Comparison of ENCODE assay signal across 21 mouse cellular contexts in genomic region chr1:74524746-74525145, GRCm38 (mm10). TPM values are rescaled to one million over a fixed set of nuclear protein-coding genes. Genes with fewer than 3 reads are reported as not detected.
"Had no signal": no experiment of that assay in that cellular context is flagged by ENCODE, and none has a peak within 500 bp of the region (broad histone marks: within the 10 kb centered on the region; RNA-seq: fewer than 3 reads in every experiment).

No protein-coding gene starts in this region.

- ATAC-seq: midbrain, embryonic 16.5 days had no signal

- H3K9ac ChIP-seq: lung, embryonic 14.5 days; midbrain, embryonic 12.5 days; neural tube, embryonic 13.5 days; neural tube, embryonic 15.5 days had no signal

- DNase-seq: lung, embryonic 14.5 days; lung, postnatal 10 days; lung, postnatal 4 days; midbrain, embryonic 14.5 days; retina, postnatal 1 day; right cerebral cortex, adult 18-20 months; right cerebral cortex, postnatal 25 days; right cerebral cortex, postnatal 4 days; spleen, adult 18-20 months; thymus, adult 18-20 months; thymus, postnatal 14 days; thymus, postnatal 36 days had no signal

- H3K4me2 ChIP-seq: lung, embryonic 14.5 days; midbrain, embryonic 12.5 days; neural tube, embryonic 13.5 days; neural tube, embryonic 15.5 days had no signal

- H3K27ac ChIP-seq: midbrain, embryonic 10.5 days; midbrain, embryonic 12.5 days; neural tube, embryonic 13.5 days; neural tube, embryonic 15.5 days had no signal

- H3K4me1 ChIP-seq: midbrain, embryonic 10.5 days; midbrain, embryonic 12.5 days; neural tube, embryonic 13.5 days; neural tube, embryonic 15.5 days had no signal

- H3K27me3 ChIP-seq: midbrain, embryonic 12.5 days; neural tube, embryonic 13.5 days; neural tube, embryonic 15.5 days had no signal

- H3K9me3 ChIP-seq: midbrain, embryonic 10.5 days; midbrain, embryonic 12.5 days; neural tube, embryonic 13.5 days; neural tube, embryonic 15.5 days had no signal

- H3K4me3 ChIP-seq: midbrain, embryonic 10.5 days; midbrain, embryonic 12.5 days; myocyte; neural tube, embryonic 13.5 days; neural tube, embryonic 15.5 days had no signal

RNA-seq across cellular contexts. Expression of gene Plcd4, which starts 17.9 kb away (rescaled TPM):
- total RNA-seq: megakaryocyte, adult 5-6 weeks had no signal
- polyA plus RNA-seq: small intestine, adult 2 months; stomach, embryonic 14.5 days had no signal
